Mouse (Mus musculus): Measurements from ENCODE around the gene Fam71d.

Fam71d gene

GRCm38 (mm10) chr12:78691325-78691724 is at the start of gene Fam71d:
Fam71d (plus strand) TSS chr12:78691535.
- DNase-seq (ENCODE audit: low spot score in 2 of 2) = no peak

- DNase-seq (ENCODE audit: low spot score in 2 of 2) = no peak
Measured at GRCm38 (mm10) chr12:78643691-78644090, 47.6 kb upstream of the Fam71d start.

GRCm38 (mm10) chr12:78645282-78645681 is 46.1 kb upstream of the Fam71d start:
- DNase-seq (ENCODE audit: low spot score in 2 of 2) = no peak

- DNase-seq (ENCODE audit: low spot score in 2 of 2) = no peak
Measured at GRCm38 (mm10) chr12:78659718-78660304, 31.5 kb upstream of the Fam71d start.

- no peak for DNase-seq (ENCODE audit: low spot score in 2 of 2)
Measured at GRCm38 (mm10) chr12:78678101-78678806, 13.1 kb upstream of the Fam71d start.

- no peak for DNase-seq (ENCODE audit: low spot score in 2 of 2)
Measured at GRCm38 (mm10) chr12:78678807-78679189, 12.5 kb upstream of the Fam71d start.

GRCm38 (mm10) chr12:78681048-78681447 is 10.3 kb upstream of the Fam71d start:
- DNase-seq (ENCODE audit: low spot score in 2 of 2) = no peak

GRCm38 (mm10) chr12:78682279-78682678 is 9.1 kb upstream of the Fam71d start:
- no peak for DNase-seq (ENCODE audit: low spot score in 2 of 2)

- DNase-seq (ENCODE audit: low spot score in 2 of 2) = no peak
Measured at GRCm38 (mm10) chr12:78685669-78686215, 5.6 kb upstream of the Fam71d start.

GRCm38 (mm10) chr12:78688876-78689275 is 2.5 kb upstream of the Fam71d start:
- DNase-seq (ENCODE audit: low spot score in 2 of 2) = no peak

GRCm38 (mm10) chr12:78693281-78693680 is 1.9 kb downstream of the Fam71d start:
- DNase-seq (ENCODE audit: low spot score in 2 of 2) = no peak

GRCm38 (mm10) chr12:78717783-78718182 is 26.4 kb downstream of the Fam71d start:
- DNase-seq (ENCODE audit: low spot score in 2 of 2) = no peak

- no peak for DNase-seq (ENCODE audit: low spot score in 2 of 2)
Measured at GRCm38 (mm10) chr12:78727723-78728122, 36.4 kb downstream of the Fam71d start.

GRCm38 (mm10) chr12:78739633-78740032 is 48.3 kb downstream of the Fam71d start:
- no peak for DNase-seq (ENCODE audit: low spot score in 2 of 2)

GRCm38 (mm10) chr12:78740289-78740688 is 49.0 kb downstream of the Fam71d start:
- no peak for DNase-seq (ENCODE audit: low spot score in 2 of 2)

- no peak for DNase-seq (ENCODE audit: low spot score in 2 of 2)
Measured at GRCm38 (mm10) chr12:78746226-78746625, 54.9 kb downstream of the Fam71d start.

GRCm38 (mm10) chr12:78747406-78747805 is 56.1 kb downstream of the Fam71d start:
- DNase-seq (ENCODE audit: low spot score in 2 of 2) = no peak

- no peak for DNase-seq (ENCODE audit: low spot score in 2 of 2)
Measured at GRCm38 (mm10) chr12:78748113-78748512, 56.8 kb downstream of the Fam71d start.

GRCm38 (mm10) chr12:78748557-78749377 is 57.4 kb downstream of the Fam71d start, which contains the start of gene Mpp5:
Mpp5 (plus strand) TSS chr12:78748907.
- peak; percentile 96 to 97 for DNase-seq (ENCODE audit: low spot score in 2 of 2)

GRCm38 (mm10) chr12:78749378-78749801 is 58.1 kb downstream of the Fam71d start:
- peak; percentile 64 to 66 for DNase-seq (ENCODE audit: low spot score in 2 of 2)

GRCm38 (mm10) chr12:78761979-78762378 is 70.6 kb downstream of the Fam71d start:
- no peak for DNase-seq (ENCODE audit: low spot score in 2 of 2)

GRCm38 (mm10) chr12:78769031-78769713 is 77.8 kb downstream of the Fam71d start:
- no peak for DNase-seq (ENCODE audit: low spot score in 2 of 2)

All from heart, adult 9 months (tissue).